Mouse (Mus musculus) midbrain, embryonic 12.5 days (tissue): ENCODE data around the gene Slc7a1. TPM values are rescaled to one million over a fixed set of nuclear protein-coding genes. Genes with fewer than 3 reads are reported as not detected.

Experiments
- polyA plus RNA-seq: library from polyadenylated mRNA; unstranded; fragments of >200 nt; fragmentation: Nextera tagmentation; extraction: Ambion mirVana; gene quantifications from 2 replicates; pipeline ENCODE4 v1.2.1, GENCODE M21; 2016

The Slc7a1 gene
- polyA plus RNA-seq, 1 experiment from 2014 or later, result 16.6 TPM

Other genes starting within 250 kb of the Slc7a1 start
- gene Ubl3, start 152.9 kb upstream of the Slc7a1 start, polyA plus RNA-seq, result 78.0 and 79.7 TPM in 2 replicates